Mouse (Mus musculus): ENCODE data around the gene Rpl22l1.
"Not testable (repeated sequence)": the region's sequence is repeated elsewhere in the genome, so short reads cannot be mapped to it uniquely, and the experiment has no call there.

Gene Rpl22l1

GRCm38 (mm10) chr3:28805301-28806097 is at the start of gene Rpl22l1:
Gene Rpl22l1 (plus strand): TSS chr3:28805436.
- DNase-seq (ENCODE audit: low read depth, low spot score) = peak; percentile 98

DNA sequence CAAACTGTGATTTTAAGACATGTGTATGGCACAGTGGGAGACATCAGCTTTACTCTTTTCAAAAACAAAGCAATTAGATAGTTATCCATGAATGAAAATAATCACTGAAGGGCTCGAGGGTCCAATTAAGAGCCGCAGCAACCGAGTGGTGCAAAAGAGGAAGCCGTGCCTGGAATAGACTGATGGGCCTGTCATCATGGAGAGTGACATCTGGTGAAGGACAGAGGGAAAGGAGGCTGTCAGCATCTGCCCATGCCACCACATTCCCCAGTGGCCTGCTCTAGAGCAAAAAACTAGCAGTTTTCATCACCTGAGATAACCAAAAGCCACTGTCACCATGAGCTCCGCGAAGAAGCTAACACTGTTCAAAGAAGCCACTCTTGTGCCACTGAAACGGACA is 49.8 kb upstream of the Rpl22l1 start:
- no peak for DNase-seq (ENCODE audit: low read depth, low spot score)

GRCm38 (mm10) chr3:28761225-28761789 is 43.9 kb upstream of the Rpl22l1 start:
- peak; percentile 17 for DNase-seq (ENCODE audit: low read depth, low spot score)

DNA sequence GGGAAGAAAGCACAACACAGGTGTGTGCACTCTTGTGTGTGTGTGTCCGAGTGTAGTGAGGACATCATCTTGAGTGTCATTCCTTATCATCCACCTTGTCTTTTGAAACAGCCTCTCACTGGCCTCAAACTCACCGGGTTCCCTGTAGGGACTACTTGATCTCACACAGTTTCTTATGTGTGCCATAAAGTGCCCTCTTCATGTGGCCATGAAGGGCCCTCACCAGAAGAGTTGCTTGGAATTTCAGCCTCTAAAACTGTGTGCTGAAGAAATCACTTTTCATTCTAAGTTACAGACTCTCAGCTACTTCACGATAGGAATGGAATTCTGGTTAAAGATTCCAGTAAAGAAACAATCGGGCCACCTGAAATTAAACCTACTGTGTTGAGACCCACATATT is 38.3 kb upstream of the Rpl22l1 start:
- DNase-seq (ENCODE audit: low read depth, low spot score) = no peak

DNA sequence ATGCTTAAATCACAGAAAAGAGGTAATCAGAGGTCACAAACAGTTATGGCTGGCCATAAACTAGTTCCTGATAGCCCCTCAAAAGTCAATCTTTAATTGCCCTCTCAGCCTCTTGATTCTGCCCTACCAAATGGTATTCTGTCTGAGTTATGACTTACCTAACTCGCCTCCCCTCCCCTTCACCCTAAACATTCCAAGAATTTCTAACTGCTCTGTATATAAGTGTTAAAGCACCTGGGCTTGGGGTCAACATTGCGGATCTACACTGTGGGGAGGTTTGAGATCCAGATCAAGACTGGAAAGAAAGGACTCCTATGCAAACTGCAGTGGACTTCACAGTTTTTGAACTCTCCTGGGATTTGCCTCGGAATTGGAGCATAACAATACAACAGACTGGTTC is 37.0 kb upstream of the Rpl22l1 start:
- DNase-seq (ENCODE audit: low read depth, low spot score) = peak; percentile 37

- not testable (repeated sequence) for DNase-seq (ENCODE audit: low read depth, low spot score)
These were observed 32.3 kb upstream of the Rpl22l1 start for GRCm38 (mm10) chr3:28772919-28773318.

DNA sequence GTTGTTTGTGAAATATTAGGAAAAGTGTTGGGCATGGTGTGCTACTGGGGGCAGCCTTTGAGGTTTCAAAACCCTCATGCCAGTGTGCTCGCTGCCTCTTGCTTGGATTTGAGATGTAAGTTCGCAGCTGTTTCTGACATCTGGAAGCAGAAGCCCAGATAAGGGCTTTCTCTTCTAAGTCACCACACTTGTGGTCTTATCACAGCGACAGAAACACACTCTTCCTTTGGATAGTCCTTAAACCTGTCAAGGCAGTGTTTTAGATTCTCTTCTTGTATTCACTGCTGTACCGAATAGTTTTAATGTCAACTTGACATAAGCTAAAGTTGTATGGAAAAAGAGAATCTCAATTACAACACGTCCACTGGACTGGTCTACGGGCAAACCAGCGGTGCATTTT is 29.9 kb upstream of the Rpl22l1 start:
- DNase-seq (ENCODE audit: low read depth, low spot score) = no peak

DNA sequence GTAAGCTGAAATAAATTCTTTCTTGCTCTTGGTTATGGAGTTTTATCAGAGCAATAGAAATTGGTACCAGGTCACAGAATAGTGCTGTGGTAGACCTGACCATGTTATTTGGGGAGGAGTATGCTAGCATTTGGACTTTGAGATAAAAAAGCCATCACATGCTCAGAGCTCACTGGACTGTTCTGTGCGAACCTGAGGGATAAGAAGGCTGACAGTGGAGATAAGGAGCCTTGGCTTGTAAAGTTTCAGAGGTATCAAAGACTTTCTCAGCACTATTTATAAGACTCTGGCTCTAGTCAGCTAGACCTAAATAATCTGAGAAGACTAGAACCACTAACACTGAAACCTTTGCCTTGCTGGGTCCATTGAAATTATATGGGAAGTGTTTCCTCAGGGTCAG is 29.3 kb upstream of the Rpl22l1 start:
- DNase-seq (ENCODE audit: low read depth, low spot score) = no peak

GRCm38 (mm10) chr3:28776491-28776890 is 28.7 kb upstream of the Rpl22l1 start:
- no peak for DNase-seq (ENCODE audit: low read depth, low spot score)

- no peak for DNase-seq (ENCODE audit: low read depth, low spot score)
These were observed 24.7 kb upstream of the Rpl22l1 start for GRCm38 (mm10) chr3:28780511-28780910.

- DNase-seq (ENCODE audit: low read depth, low spot score) = peak; percentile 86
These were observed 24.2 kb upstream of the Rpl22l1 start, which contains the start of gene Eif5a2 for GRCm38 (mm10) chr3:28780994-28781393. Gene Eif5a2 (plus strand): TSS chr3:28781276.

DNA sequence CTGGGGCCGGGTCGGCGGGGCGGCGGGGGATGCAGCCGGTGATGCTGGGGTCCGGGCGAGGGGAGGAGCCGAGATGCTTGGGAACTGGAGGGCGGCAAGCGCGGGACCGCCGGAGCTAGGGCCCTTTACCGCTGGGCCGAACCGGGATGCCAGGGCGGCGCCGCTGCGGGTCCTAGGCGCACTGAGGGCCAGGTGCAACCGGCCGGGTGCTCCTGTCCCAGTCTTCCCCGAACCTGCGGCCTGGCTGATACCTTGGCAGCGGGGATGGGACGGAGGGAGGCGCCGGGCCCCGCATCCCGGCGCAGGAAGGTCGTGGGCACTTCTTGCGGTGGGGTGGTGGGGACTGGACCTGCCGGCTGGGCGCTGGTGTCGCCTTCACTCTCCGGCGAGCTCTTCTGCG is 23.8 kb upstream of the Rpl22l1 start:
- DNase-seq (ENCODE audit: low read depth, low spot score) = peak; percentile 10

DNA sequence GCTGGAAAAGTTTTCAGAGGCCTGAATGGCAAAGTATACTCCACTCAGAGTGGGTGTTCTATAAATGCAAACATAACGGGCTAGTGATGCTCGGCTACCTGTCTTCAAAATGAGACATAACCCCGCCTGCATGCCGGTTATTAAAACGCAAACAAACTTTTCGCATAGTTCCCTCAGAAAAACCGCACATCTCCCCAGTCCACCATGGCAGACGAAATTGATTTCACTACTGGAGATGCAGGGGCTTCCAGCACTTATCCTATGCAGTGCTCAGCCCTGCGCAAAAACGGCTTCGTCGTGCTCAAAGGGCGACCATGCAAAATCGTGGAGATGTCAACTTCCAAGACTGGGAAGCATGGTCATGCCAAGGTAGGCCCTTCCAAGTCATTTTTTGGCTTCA is 23.4 kb upstream of the Rpl22l1 start:
- DNase-seq (ENCODE audit: low read depth, low spot score) = peak; percentile 8

DNA sequence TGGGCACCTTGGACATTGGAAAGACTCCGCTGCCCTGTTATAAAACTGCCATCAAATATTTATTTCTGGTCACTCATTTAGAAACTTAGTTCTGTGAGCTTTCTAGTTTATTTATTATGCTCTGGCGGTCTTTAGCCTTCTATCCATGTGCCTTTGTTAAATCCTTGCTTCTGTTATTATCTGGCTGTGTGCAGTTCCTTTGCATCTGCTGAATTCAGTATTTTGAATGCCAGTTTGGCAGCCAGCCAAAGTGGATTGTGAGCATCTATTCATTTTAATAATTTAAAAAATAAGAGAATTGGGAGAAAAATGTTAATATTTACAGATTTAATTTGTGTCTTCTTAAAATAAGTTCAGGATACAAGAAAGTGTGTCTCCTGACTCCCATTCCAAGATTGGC is 21.1 kb upstream of the Rpl22l1 start:
- DNase-seq (ENCODE audit: low read depth, low spot score) = no peak

GRCm38 (mm10) chr3:28794835-28795234 is 10.4 kb upstream of the Rpl22l1 start:
- no peak for DNase-seq (ENCODE audit: low read depth, low spot score)

- DNase-seq (ENCODE audit: low read depth, low spot score) = no peak
These were observed 2.9 kb downstream of the Rpl22l1 start for GRCm38 (mm10) chr3:28808039-28808643.

DNA sequence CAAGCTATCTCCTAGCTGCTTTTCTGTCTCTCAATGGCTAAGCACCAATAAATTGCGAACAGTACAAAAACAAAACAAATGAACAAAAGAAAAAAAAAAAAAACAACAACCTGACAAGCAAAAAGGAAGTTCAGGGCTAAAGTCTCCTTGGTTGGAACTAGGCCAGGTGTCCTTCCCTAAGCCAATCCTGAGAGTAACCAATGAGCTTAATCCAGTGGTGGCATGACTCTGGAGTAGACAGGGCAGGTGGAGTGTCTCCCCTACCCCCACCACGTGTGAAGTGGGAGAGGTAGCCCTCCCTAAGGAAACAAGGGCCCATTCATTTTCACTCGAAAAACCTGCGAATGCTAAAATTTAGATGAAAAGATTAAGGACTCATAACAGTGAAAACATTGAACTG is 6.2 kb downstream of the Rpl22l1 start:
- no peak for DNase-seq (ENCODE audit: low read depth, low spot score)

DNA sequence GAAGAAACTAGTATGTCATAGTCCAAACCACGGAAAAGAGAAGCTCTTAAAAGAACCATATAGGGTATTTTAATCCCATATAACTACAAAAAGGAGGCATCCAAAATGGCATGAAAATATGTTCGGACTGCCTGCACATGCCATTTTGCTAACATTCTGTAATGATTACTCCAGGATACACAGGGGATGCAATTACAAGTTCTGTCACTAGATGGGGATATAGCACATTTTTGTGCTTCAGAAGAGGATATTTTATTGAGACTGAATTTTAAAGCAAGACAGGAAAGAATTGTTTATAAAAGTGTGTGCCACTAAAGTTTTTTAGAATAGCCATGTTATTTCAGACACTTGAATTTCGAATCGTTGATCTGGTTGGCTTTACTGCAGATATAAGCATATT is 9.1 kb downstream of the Rpl22l1 start:
- DNase-seq (ENCODE audit: low read depth, low spot score) = peak; percentile 85

- DNase-seq (ENCODE audit: low read depth, low spot score) = no peak
These were observed 10.8 kb downstream of the Rpl22l1 start for GRCm38 (mm10) chr3:28816010-28816540.

DNA sequence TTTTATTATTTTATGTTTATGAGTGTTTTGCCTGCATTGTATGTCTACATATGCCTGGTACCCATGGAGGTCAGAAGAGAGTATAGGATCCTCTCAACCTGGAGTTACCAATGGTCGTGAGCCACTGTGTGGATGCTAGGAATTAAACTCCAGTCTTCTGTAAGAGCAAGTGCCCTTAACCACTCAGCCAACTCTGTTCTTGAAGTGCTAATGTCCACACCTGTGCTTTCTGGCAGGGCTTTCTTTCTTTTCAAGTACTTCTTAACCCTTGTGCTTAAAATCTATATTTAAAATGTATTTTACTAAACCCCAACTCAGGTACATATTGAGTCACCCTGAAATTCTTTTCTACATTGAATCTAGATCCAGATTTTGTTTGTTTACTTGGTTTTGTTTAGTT is 21.0 kb downstream of the Rpl22l1 start:
- DNase-seq (ENCODE audit: low read depth, low spot score) = no peak

DNA sequence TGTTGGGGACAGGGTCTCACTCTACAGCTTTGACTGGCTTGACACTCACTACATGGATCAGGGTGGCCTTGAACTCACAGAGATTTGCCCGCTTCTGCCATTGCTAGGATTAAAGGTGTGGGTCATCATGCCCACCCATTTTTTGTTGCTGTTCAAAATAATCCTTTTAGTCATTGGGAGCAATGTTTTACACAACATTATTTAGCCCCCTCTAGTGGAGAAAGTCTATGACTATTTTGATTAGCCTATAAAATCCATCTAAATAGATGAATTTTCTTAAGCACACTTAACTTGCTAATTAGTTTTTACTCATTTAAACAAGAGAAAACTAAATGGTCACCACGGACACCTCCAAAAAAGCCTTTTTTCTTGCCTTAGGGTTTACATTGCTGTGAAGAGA is 22.4 kb downstream of the Rpl22l1 start:
- DNase-seq (ENCODE audit: low read depth, low spot score) = no peak

DNA sequence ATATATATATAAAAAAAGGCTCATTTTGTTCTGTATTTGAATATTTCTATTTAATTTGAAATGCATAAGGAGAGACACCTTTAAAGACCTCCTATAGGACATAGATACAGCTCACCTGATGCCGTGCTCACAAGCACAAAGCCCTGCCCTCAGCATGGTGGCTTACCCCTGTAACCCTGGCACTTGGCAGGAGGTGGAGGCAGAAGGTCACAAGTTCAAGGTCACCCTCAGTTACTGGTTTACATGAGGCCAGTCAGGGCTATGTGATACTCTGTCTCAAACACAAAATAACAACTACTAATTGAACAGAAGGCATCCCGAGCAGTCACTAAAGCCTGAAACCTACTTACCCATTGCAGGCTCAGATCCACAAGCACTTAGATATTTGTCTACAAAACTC is 24.2 kb downstream of the Rpl22l1 start:
- DNase-seq (ENCODE audit: low read depth, low spot score) = no peak
